Mouse (Mus musculus) left cerebral cortex, postnatal 14 days (tissue): ENCODE measurements around the gene Neu2. TPM values are rescaled to one million over a fixed set of nuclear protein-coding genes. Genes with fewer than 3 reads are reported as not detected.
A peak's percentile ranks its signal among the peaks of the same experiment; 100 is the strongest.

Experiments
- DNase-seq, 2 experiments: peaks; one replicate each; pipeline ENCODE4 v3.0.0; 2021 to 2022; ENCODE audit warnings: low spot score in 2 of 2, mixed read lengths in 1 of 2
- intact Hi-C: fragments of 180-260 bp; cut with DNase I; formaldehyde crosslinking; loops from one replicate; pipeline ENCODE4 v1.15.1; 2025
- total RNA-seq, 2 experiments: library from RNA; stranded (reverse); gene quantifications; 2 replicates each; pipeline ENCODE4 v1.2.3; 2021

Neu2 gene
- total RNA-seq, 2 experiments from 2014 or later: 3.4 to 3.5 TPM

- no peak for DNase-seq
- intact Hi-C loops: no loop called here
Observed at GRCm38 (mm10) chr1:87637121-87637877, 127.6 kb downstream of the Neu2 start.

GRCm38 (mm10) chr1:87637878-87638600 is 128.3 kb downstream of the Neu2 start:
- intact Hi-C loops: no loop called here
- no peak for DNase-seq

- intact Hi-C loops: no loop called here
- no peak for DNase-seq
Observed at GRCm38 (mm10) chr1:87639724-87640123, 130.0 kb downstream of the Neu2 start.

GRCm38 (mm10) chr1:87640165-87640661 is 130.5 kb downstream of the Neu2 start:
- intact Hi-C loops: no loop called here
- DNase-seq: peak in 1 of 2 experiments; percentile 48

GRCm38 (mm10) chr1:87643016-87643415 is 133.3 kb downstream of the Neu2 start:
- DNase-seq: no peak
- intact Hi-C loops: no loop called here

GRCm38 (mm10) chr1:87645041-87645440 is 135.4 kb downstream of the Neu2 start:
- DNase-seq: no peak
- intact Hi-C loops: no loop called here

GRCm38 (mm10) chr1:87645748-87646147 is 136.1 kb downstream of the Neu2 start:
- no peak for DNase-seq
- intact Hi-C loops: no loop called here

Other genes starting within 250 kb of the Neu2 start
- 1 to 10 TPM; 4.8 to 6.3 TPM for gene Efhd1, start 245.5 kb upstream of the Neu2 start, total RNA-seq
- gene Gigyf2, start 182.9 kb upstream of the Neu2 start, total RNA-seq: 10 to 100 TPM; 81.0 to 82.5 TPM
- gene Kcnj13, start 115.2 kb upstream of the Neu2 start, total RNA-seq: 1 to 10 TPM; 3.3 to 4.5 TPM
- gene Snorc, start 39.6 kb upstream of the Neu2 start, total RNA-seq: 1 to 10 TPM in 1 of 2 experiments, under 1 TPM in 1; 0.82 to 1.1 TPM
- gene Ngef, start 64.0 kb downstream of the Neu2 start, total RNA-seq: 100 to 1,000 TPM; 261 to 278 TPM
- 10 to 100 TPM; 21.7 to 22.1 TPM for gene Inpp5d, start 110.4 kb downstream of the Neu2 start, total RNA-seq
- 10 to 100 TPM; 66.9 to 68.0 TPM for gene Atg16l1, start 246.0 kb downstream of the Neu2 start, total RNA-seq